Mouse (Mus musculus): ENCODE data around the gene Insc.

The Insc gene

DNA sequence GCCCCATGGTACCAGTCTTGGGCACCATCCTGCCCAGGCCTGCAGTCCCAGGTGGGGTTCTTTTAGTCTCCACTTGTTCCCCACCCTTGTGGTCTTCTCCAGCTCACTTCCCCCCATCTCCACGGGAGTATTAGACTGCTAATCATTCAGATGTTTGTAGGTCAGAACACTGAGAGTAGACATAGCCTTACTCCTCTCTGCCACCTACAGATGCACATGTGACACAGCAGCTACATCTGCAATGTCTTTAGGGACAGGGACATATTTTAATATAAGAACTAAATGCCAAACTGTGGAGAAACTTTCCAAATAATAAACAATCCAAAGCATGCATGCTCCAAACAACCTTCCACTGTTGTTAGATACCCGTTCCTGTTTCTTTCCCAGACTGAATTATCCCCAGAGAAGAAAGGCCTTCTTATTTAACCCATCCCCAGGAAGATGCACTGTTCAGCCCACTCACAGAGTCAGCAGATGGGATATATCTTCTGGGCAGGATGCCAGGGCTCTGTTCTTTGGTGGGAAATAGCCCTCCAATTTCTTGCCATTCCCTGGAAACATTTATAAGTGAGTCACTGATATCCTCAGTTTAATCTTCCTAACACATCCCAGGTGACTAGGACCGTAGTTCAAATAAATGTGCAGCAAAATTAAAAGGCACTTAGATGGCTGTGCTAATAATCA, 88.9 kb downstream of the Insc start:
- DNase-seq, result no peak

DNA sequence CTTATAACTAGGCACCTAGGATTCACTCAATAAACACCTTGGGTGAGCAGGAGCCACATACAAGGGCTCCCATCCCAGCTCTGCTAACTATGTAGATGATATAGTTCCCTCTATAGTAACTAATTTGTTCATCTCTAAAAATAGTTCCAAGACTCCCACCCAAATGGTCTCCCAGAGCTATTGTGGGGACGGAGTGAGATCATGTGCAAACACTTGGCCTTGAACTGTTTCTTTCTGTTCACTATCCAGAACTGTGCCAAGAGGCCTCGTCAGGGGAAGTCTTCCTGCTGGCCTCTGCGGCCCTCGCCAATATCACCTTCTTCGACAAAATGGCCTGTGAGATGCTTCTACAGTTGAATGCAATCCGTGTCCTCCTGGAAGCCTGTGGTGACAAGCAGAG, 91.0 kb downstream of the Insc start:
- DNase-seq, result no peak

DNA sequence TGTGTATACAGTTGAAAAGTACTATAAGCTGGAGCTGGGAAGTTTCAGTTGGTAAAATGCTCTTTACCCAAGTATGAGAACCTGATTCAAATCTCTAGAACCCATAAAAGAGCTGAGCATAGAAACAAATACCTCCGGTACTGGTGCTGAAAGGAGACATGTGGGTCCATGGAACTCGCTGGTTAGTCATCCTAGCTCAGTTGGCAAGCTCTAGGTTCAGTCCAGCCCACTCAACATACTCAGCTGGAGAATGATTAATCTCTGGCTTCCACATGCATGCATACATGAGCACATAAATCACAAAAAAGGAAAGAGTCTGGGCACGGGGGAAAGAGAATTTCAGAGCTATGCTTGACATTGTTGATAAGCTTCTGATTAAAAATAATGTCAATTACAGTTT, 93.8 kb downstream of the Insc start:
- no peak for DNase-seq

- no peak for DNase-seq
Observed at GRCm38 (mm10) chr7:114840029-114840745, 96.7 kb downstream of the Insc start.

- DNase-seq, result no peak
Observed at GRCm38 (mm10) chr7:114842644-114843211, 99.2 kb downstream of the Insc start.

DNA sequence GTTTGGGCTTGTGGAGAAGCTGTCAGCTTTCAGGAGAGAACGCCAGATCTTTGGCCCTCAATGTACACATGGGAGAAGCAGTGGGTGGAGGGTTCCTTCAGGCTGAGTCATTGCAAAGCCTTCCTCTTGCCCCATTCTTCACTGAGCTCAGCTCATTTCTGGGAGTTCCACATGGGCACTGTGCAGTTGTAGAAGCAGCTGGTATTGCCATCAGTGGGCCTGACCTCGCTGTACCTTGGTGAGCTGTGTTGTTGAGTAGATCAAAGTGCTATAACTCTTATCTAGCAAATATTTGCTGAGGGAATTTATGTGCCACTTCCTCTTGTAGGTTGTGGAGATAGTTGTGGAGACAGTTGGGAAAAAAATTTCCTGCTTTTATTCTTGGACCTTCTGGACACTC, 103.7 kb downstream of the Insc start:
- no peak for DNase-seq

GRCm38 (mm10) chr7:114852387-114852786, 108.9 kb downstream of the Insc start:
- no peak for DNase-seq

DNA sequence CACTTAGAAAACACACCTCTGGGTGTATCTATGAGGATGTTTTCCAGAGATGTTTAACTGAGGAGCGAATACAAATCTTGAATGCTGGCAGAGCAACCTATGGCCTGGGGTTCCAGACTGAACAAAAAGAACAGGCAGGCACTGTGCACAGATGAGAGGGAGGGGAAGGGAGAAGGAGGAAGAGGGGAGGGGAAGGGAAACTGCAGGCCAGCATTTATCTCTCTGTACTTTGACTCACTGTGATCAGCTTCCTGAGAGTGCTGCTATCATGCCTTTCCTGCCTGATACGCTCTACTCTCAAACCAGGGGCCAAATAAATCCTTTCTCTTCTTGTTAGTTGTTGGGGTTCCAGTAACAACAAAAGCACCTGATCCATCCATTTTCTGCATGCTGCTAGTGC, 110.7 kb downstream of the Insc start:
- no peak for DNase-seq

GRCm38 (mm10) chr7:114860858-114861523, 117.5 kb downstream of the Insc start:
- DNase-seq, result no peak

- no peak for DNase-seq
Observed at GRCm38 (mm10) chr7:114873315-114874012, 130.0 kb downstream of the Insc start.

DNA sequence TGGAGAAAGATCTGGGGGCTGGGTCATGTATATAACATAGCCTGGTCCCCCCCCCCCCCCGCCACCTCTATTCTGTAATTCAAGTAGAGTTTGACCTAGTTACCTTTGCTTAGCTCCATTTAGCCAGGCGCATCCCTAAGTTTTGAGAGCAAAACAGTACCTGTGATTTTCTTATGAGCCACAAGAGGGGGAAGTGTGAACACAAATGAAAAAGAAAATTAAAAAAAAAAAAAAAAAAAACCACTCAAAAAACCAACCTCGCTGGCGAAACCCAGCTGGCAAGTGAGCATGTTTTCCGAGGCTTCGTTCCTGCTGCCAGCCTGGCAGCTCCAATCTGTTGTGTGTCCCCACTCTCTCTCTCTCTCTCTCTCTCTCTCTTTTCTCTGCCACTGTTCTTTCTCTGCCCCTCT, 130.5 kb downstream of the Insc start:
- DNase-seq, result peak; percentile 13

DNA sequence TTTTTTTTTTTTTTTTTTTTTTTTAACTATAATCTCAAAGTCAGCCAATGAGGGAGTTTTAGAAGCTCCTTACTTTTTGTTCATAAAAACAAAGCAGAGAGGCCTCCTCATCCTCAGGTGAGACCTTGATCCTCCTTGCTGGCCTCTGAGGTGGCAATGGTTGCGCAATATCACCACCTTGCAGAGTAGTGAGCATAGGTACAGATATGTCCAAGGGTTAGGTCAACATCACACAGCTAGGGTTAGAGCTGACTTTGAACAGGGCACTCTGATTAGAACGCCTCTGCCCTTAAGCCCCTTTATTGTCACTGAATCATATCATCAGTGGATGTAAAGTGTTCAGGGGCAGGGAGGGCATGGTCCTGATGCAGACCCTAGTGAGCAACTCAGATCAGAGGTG, 131.1 kb downstream of the Insc start:
- DNase-seq, result no peak

DNA sequence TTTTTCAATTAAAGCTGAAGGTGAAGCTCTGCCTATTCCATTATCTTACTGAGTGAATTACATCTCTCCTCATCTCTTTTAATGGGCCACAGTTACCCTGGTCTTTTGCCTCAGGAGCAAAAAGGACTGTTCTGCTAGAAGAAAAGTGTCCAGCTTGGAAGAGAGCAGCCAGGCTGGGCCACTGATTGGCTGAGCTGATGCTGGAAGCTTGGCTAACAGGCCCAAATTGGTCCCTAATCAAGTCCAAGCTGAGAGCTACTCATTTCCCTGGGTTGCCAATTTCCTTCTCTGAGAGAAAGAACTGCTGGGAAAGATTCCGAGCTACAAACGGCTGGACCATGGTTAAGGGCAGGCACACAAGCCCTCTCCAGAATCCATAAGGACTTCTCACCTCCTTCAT, 140.1 kb downstream of the Insc start:
- no peak for DNase-seq

GRCm38 (mm10) chr7:114886933-114887332, 143.4 kb downstream of the Insc start:
- DNase-seq, result peak; percentile 32

- DNase-seq, result no peak
Observed at GRCm38 (mm10) chr7:114890215-114890614, 146.7 kb downstream of the Insc start.

DNA sequence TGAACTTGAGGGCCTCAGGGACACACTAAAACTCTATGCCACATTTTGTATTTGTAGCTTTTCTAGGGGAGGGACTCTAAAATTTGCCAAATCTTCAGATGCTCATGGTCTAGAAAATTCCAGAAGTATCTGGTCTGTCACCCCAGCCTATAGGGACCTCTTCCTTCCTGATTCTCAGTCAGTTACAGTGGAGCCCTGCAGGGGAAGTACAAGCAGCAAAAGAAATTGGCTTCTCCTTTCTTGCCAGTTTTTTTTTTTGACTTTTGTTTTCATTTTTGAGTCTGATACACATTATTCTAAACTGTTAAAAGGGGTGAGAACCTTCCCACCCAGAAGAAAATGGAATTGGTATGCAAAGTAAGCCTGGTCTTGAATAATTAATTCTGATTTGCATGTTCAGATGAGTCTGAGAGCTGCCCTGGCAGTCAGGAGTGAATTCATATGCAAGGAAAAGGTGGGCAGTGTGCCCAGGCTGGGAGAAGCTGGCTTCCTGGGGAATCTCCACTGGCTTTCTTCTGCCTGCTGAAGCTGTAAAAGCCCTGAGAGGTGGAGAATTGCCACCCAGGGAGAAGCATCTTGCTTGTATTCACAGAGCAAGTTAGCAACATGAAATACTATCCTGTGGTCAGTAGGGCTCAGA, 149.2 kb downstream of the Insc start:
- DNase-seq, result peak; percentile 3

GRCm38 (mm10) chr7:114893889-114894288, 150.4 kb downstream of the Insc start:
- DNase-seq, result no peak

GRCm38 (mm10) chr7:114896966-114897697, 153.6 kb downstream of the Insc start:
- DNase-seq, result no peak
